Mouse (Mus musculus) E14TG2a.4 (cell line): Measurements from ENCODE around the gene G430095P16Rik.

Experiments
- H3K27me3 ChIP-seq: 2 replicates; pipeline ENCODE4 v1.6.1; 2014; ENCODE audit warnings: low read length, control low read depth; ENCODE audit not compliant: insufficient read depth
- H3K36me3 ChIP-seq: 2 replicates; pipeline ENCODE4 v1.6.1; 2014; ENCODE audit warnings: low read length, control low read depth; ENCODE audit not compliant: insufficient read depth
- H3K4me1 ChIP-seq: replicated peaks from 2 replicates; pipeline ENCODE4 v1.6.1; 2014; ENCODE audit warnings: low read depth, low read length, control low read depth
- H3K4me3 ChIP-seq: replicated peaks from 2 replicates; pipeline ENCODE4 v1.5.1; 2014; ENCODE audit warnings: mild to moderate bottlenecking, low read length
- H3K9me3 ChIP-seq: 2 replicates; pipeline ENCODE4 v1.6.1; 2014; ENCODE audit warnings: low read length, control low read depth
- CTCF ChIP-seq: conservative IDR thresholded peaks from 2 replicates; pipeline ENCODE4 v1.5.1; 2014; ENCODE audit warnings: low read length
- NANOG ChIP-seq: IDR thresholded peaks from 2 replicates; pipeline ENCODE4 v1.6.1; 2014; ENCODE audit warnings: borderline replicate concordance, low read length, mixed read lengths
- POU5F1 ChIP-seq: IDR thresholded peaks from 2 replicates; pipeline ENCODE4 v1.6.1; 2014; ENCODE audit warnings: low read length, borderline replicate concordance

G430095P16Rik gene

DNA sequence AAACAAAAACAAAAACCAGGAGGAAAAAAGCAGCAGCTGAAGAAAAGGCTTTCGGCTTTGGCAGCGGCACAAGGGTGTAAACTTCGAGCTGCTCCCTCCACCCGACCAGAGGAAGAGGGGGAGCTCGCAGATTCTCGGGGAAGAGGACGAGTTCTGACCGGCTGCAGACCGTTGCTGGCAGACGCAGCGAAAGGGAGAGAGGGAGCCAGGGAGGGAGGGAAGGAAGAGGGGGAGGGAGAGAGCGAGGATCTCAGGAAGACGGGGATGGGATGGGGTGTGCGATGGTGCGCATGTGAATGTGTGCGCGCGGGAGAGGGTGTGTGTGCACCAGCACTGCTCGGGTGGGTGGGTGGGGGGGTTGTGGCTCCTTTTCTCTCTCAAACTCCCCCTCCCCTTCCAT is 51.0 kb downstream of the G430095P16Rik start:
- Histone ChIP-seq H3K27me3 (peaks cover 96% of the 10 kb centered on the region), H3K4me3 (0 out of 2 replicates have a peak overlapping the region, but pooled peaks have one; percentile 35), H3K9me3 (no peaks in the 10 kb centered on the region), H3K36me3 (no peaks in the 10 kb centered on the region), H3K4me1 (peaks cover 50% of the 10 kb centered on the region)
- TF ChIP-seq NANOG (no peak), CTCF (no peak)

DNA sequence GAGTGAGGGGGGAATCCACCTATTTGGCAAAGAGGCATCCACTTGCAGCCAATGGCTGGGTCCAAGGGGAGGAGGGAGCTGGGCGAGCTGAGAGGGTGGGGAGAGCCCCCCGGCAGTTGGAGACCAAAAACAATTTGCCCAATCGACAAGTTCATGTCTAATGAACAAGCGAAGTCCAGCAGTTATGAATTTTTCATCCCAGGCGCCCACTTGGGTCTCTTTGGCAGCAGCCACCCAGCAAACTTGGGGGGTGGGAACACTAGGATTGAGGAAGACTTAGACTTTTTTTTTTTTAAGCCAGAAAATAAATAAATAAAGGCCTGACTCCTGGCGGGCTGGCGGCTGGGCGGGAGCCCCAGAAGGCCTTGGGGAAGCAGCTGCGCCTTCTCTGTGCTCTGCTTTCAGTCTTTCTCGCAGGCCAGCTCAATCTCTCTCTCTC is 51.7 kb downstream of the G430095P16Rik start:
- H3K36me3 ChIP-seq: no peaks in the 10 kb centered on the region
- H3K4me3 ChIP-seq: no peak overlapping the region
- no peak for TF ChIP-seq NANOG
- no peak for TF ChIP-seq CTCF
- no peak for TF ChIP-seq POU5F1
- no peaks in the 10 kb centered on the region for H3K9me3 ChIP-seq
- peaks cover 96% of the 10 kb centered on the region for H3K27me3 ChIP-seq
- peaks cover 51% of the 10 kb centered on the region for H3K4me1 ChIP-seq

DNA sequence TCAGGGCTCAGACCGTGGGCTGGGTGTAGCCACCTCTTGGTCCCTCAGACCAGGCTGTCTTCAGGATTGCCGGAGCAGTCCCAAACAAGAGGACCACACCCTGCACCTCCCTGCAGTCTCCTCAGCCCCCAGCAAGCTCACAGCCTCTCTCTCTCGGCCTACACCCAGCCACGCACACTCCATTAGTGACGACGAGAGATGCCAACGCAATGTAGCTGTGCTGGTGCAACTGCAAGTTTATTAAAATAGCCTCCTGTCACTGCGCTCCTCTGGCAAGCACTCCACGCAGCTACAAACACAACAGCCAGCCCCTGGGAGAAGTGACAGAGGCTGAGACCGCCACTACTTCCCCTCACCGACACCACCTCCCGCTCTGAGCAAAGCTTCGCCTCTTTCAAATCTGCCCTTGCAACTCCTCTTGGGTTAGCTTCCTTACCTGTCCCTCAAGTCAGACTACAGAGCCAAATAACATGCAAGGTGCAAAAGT is 52.3 kb downstream of the G430095P16Rik start:
- no peaks in the 10 kb centered on the region for H3K9me3 ChIP-seq
- H3K36me3 ChIP-seq: no peaks in the 10 kb centered on the region
- H3K27me3 ChIP-seq: peaks cover 97% of the 10 kb centered on the region
- peak overlapping the region; percentile 51 for H3K4me3 ChIP-seq
- no peak for TF ChIP-seq POU5F1
- TF ChIP-seq NANOG: no peak
- TF ChIP-seq CTCF: no peak
- peaks cover 57% of the 10 kb centered on the region for H3K4me1 ChIP-seq

DNA sequence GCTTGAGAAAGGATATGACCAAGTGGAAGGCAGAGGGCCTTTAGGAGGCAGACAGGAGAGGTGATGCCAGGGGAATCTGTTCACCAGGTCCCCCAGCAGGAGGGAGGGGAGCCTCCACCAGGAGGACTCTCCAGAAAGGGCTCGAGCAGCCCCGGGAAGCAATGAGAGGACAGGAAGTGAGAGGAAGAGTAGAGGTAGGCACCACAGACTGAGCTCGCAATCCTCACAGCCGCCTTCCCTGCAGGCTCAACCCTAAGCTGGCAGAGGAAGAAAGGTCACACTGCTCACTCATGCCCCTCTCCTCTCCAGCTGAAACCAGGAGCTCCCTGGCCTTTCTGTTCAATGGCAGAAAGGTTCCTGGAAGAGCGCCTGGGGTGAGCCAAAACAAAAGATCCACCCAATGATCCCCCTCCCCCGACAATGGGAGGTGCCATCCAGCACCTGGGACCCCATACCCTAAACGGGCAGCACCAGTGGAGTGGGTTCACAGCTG is 52.9 kb downstream of the G430095P16Rik start:
- H3K9me3 ChIP-seq: no peaks in the 10 kb centered on the region
- peak overlapping the region; percentile 51 for H3K4me3 ChIP-seq
- no peak for TF ChIP-seq POU5F1
- no peak for TF ChIP-seq CTCF
- no peak for TF ChIP-seq NANOG
- H3K27me3 ChIP-seq: peaks cover 96% of the 10 kb centered on the region
- no peaks in the 10 kb centered on the region for H3K36me3 ChIP-seq
- peaks cover 61% of the 10 kb centered on the region for H3K4me1 ChIP-seq
